In the genomic region with DNA sequence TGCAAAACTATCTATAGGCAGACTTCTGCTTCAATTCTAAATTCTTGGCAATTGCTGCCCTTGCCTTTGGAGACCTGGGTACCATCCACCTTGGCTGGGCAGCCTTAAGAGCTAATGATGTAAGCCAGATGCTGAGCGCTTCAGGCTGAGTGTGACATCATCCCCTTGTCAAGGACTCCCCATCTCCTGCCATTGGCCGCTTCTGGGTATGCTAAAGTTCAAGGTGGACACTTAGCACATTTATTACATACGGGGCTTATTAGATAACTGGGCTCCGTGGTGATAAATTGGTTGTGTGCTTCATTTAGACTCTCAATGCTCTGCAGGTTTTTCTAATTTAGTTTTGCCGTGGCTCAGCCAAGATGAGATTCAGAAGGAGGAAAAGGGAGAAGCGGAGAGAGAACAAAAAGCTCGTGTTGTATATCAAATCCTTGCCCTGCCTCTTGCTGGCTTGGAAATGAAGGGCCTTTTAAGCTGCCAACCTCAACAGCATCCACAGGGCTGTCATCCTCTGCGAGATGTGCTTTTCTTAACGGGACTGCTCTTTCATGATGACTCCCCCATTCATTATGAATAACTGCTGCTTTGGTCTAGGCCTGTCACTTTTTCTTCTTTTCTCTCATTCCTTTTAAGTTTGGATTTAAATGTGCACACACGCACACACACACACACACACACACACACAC, we compare ENCODE assay signal across 19 mouse cellular contexts.
DNase-seq lines count a peak whose midpoint lies in the region; ATAC-seq lines count a peak whose summit lies in the region.
"Had no signal": no experiment of that assay in that cellular context is flagged by ENCODE, and none has a peak within 500 bp of the region (broad histone marks: within the 10 kb centered on the region; RNA-seq: fewer than 3 reads in every experiment).

No protein-coding gene starts in this region.

- peak overlapping the region; percentile 62; the same call in 1 of the 2 replicates for H3K27ac ChIP-seq in midbrain, embryonic 15.5 days
- no peak overlapping the region for H3K27ac ChIP-seq in midbrain, embryonic 13.5 days
- H3K27ac ChIP-seq: embryonic facial prominence, embryonic 13.5 days; forebrain, embryonic 10.5 days; heart, embryonic 10.5 days; hindbrain, embryonic 14.5 days; liver, embryonic 13.5 days had no signal

- H3K4me1 ChIP-seq in midbrain, embryonic 15.5 days = peaks cover 12% of the 10 kb centered on the region; the same call in 1 of the 2 replicates
- H3K4me1 ChIP-seq in midbrain, embryonic 13.5 days (replicated peaks) = no peaks in the 10 kb centered on the region
- H3K4me1 ChIP-seq: forebrain, embryonic 10.5 days; liver, embryonic 13.5 days had no signal

- H3K36me3 ChIP-seq in midbrain, embryonic 15.5 days (replicated peaks) = no peaks in the 10 kb centered on the region
- H3K36me3 ChIP-seq in midbrain, embryonic 13.5 days = no peaks in the 10 kb centered on the region
- H3K36me3 ChIP-seq: embryonic facial prominence, embryonic 13.5 days; forebrain, embryonic 10.5 days; heart, embryonic 10.5 days; liver, embryonic 13.5 days had no signal

- 64% methylated on average over 10 of the region's 10 CpGs for WGBS in midbrain, embryonic 15.5 days
- 73% methylated on average over 10 of the region's 10 CpGs for WGBS in midbrain, embryonic 13.5 days

- H3K4me3 ChIP-seq in midbrain, embryonic 15.5 days = no peak overlapping the region
- no peak overlapping the region for H3K4me3 ChIP-seq in midbrain, embryonic 13.5 days (replicated peaks)
- H3K4me3 ChIP-seq: embryonic facial prominence, embryonic 13.5 days; forebrain, embryonic 10.5 days; heart, embryonic 10.5 days; liver, embryonic 13.5 days; myocyte had no signal

- no peaks in the 10 kb centered on the region for H3K27me3 ChIP-seq in midbrain, embryonic 15.5 days (replicated peaks)
- no peaks in the 10 kb centered on the region for H3K27me3 ChIP-seq in midbrain, embryonic 13.5 days
- H3K27me3 ChIP-seq: embryonic facial prominence, embryonic 13.5 days; liver, embryonic 13.5 days had no signal

- DNase-seq in embryo, embryonic 10 days (ENCODE audit: low spot score) = peak; percentile 5
- DNase-seq in embryo, embryonic 9.5 days (ENCODE audit: extremely low spot score) = no peak
- peak; percentile 18 for DNase-seq in hindlimb bud, embryonic 11.5 days (ENCODE audit: extremely low spot score, low read depth, low spot score)
- no peak for DNase-seq in MN1 (ENCODE audit: low spot score)
- no peak for DNase-seq in neural tube, embryonic 10.5 days (ENCODE audit: extremely low spot score, low spot score)
- DNase-seq in gastrocnemius, postnatal 10 days = no peak
- DNase-seq: cerebellum, postnatal 14 days; gastrocnemius, postnatal 25 days; heart, postnatal 10 days; kidney, adult 2 months; liver, embryonic 13.5 days; right cerebral cortex, postnatal 4 days had no signal

- peak; percentile 62 for ATAC-seq in midbrain, embryonic 15.5 days (replicated peaks)
- no peak; the same call in 1 of the 2 replicates for ATAC-seq in midbrain, embryonic 13.5 days

- H3K9ac ChIP-seq in midbrain, embryonic 15.5 days = no peak overlapping the region
- no peak overlapping the region for H3K9ac ChIP-seq in midbrain, embryonic 13.5 days (replicated peaks)
- H3K9ac ChIP-seq: embryonic facial prominence, embryonic 13.5 days; hindbrain, embryonic 14.5 days; liver, embryonic 13.5 days had no signal

- H3K4me2 ChIP-seq in midbrain, embryonic 15.5 days = no peak overlapping the region
- H3K4me2 ChIP-seq in midbrain, embryonic 13.5 days (replicated peaks) = no peak overlapping the region
- H3K4me2 ChIP-seq: embryonic facial prominence, embryonic 13.5 days; hindbrain, embryonic 14.5 days; liver, embryonic 13.5 days had no signal

- H3K9me3 ChIP-seq in midbrain, embryonic 15.5 days = no peaks in the 10 kb centered on the region
- H3K9me3 ChIP-seq in midbrain, embryonic 13.5 days = no peaks in the 10 kb centered on the region
- H3K9me3 ChIP-seq: forebrain, embryonic 10.5 days; heart, embryonic 10.5 days; liver, embryonic 13.5 days had no signal

Comparison
In these comparisons a context has a peak if more than half of its experiments do, and no peak if none do; other contexts are left out.
1. DNase-seq: peak in embryo, embryonic 10 days (single experiment) and hindlimb bud, embryonic 11.5 days (single experiment); none in embryo, embryonic 9.5 days (single experiment), MN1 (single experiment), neural tube, embryonic 10.5 days (single experiment) and gastrocnemius, postnatal 10 days (single experiment).